Mouse (Mus musculus) thymus, adult 2 months (tissue): ENCODE data around the gene Tipin. TPM values are rescaled to one million over a fixed set of nuclear protein-coding genes. Genes with fewer than 3 reads are reported as not detected.

Experiments used
- DNase-seq: peaks from one replicate; pipeline ENCODE4 v3.0.0; 2021
- H3K27ac ChIP-seq: fragments of 200-500 bp; 2 replicates; pipeline ENCODE4 v1.5.1; 2012; ENCODE audit warnings: low read length, control low read depth; ENCODE audit not compliant: control insufficient read depth, insufficient read depth
- H3K27me3 ChIP-seq: fragments of 200-500 bp; 2 replicates; pipeline ENCODE4 v1.6.1; 2012; ENCODE audit warnings: mild to moderate bottlenecking, low read length, moderate library complexity, mixed read lengths; ENCODE audit not compliant: control insufficient read depth, insufficient read depth
- H3K36me3 ChIP-seq: fragments of 200-500 bp; 2 replicates; pipeline ENCODE4 v1.6.1; 2012; ENCODE audit warnings: mild to moderate bottlenecking, low read length, moderate library complexity; ENCODE audit not compliant: control insufficient read depth, insufficient read depth
- H3K4me1 ChIP-seq: fragments of 200-500 bp; replicated peaks from 2 replicates; pipeline ENCODE4 v1.6.1; 2012; ENCODE audit warnings: low read length; ENCODE audit not compliant: control insufficient read depth, insufficient read depth
- H3K4me3 ChIP-seq: fragments of 200-500 bp; 2 replicates; pipeline ENCODE4 v1.5.1; 2012; ENCODE audit warnings: mild to moderate bottlenecking, low read length, control low read depth, moderate library complexity; ENCODE audit not compliant: control insufficient read depth, insufficient read depth
- CTCF ChIP-seq: fragments of 200-500 bp; IDR thresholded peaks from 2 replicates; pipeline ENCODE4 v1.5.1; 2012; ENCODE audit warnings: mild to moderate bottlenecking, control low read depth, low read length, moderate library complexity, borderline replicate concordance; ENCODE audit not compliant: control insufficient read depth, poor library complexity, insufficient read depth; ENCODE audit errors: extremely low read depth
- POLR2A ChIP-seq: fragments of 200-500 bp; IDR thresholded peaks from 2 replicates; pipeline ENCODE4 v1.6.1; 2012; ENCODE audit warnings: mild to moderate bottlenecking, low read length, control low read depth, moderate library complexity; ENCODE audit not compliant: control insufficient read depth, poor library complexity, insufficient read depth; ENCODE audit errors: extremely low read depth
- WGBS: fragments of 180-500 bp; shearing (Covaris S2); methylation state at CpG from one replicate; pipeline ENCODE4 v1.1.7; 2018; 5-methylcytosine and 5-hydroxymethylcytosine counted together
- polyA plus RNA-seq: library from polyadenylated mRNA; depleted of rRNA; stranded (reverse); fragments of >200 nt; gene quantifications from 2 replicates; pipeline ENCODE4 v1.2.3, GENCODE M21; 2012

Gene Tipin
- polyA plus RNA-seq, 1 experiment, result 16.5 TPM

DNA sequence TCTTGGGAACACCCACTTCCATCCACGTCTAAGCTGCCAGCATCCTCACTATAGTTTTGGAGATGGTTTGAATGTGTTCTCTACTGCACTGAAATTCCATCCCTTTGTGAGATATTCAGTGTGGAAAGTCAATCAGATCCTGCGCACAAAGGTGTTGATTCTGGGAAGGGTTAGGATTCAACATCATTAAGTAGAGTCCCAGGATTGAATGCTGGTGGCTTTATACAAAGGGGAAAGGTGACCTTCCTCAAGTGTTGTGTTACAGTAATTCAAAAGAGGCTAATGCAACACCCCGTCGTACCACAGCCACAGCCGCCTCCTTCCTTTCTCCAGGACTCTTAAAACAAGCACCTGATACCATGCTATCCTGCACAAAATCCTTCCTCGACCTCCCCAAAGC is 54.4 kb downstream of the Tipin start:
- no peaks in the 10 kb centered on the region for H3K27me3 ChIP-seq
- DNase-seq, result no peak
- TF ChIP-seq POLR2A (no peak), CTCF (no peak)
- 97% methylated on average over 6 of the region's 6 CpGs for WGBS
- no peak overlapping the region for H3K27ac ChIP-seq
- peaks cover 4% of the 10 kb centered on the region for H3K4me1 ChIP-seq
- no peaks in the 10 kb centered on the region for H3K36me3 ChIP-seq
- H3K4me3 ChIP-seq, result no peak overlapping the region

DNA sequence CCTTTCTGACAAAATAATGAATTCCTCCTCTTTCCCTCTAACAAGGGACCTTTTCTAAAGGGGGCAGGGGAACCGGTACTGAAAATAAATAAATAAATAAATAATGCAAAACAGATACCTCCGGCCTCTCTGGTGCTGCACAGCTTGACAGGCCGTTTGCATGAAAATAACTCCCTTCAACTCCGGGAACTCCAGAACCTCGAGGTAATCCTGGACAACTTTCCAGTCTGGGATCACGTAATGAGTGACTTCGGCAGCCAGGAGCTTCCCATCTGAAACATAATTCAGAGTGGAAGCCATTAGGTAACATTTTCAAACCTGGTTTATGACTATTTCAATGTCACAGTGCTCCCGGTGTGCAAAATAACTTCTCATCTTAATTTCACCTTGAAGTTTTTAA is 58.0 kb downstream of the Tipin start:
- Histone ChIP-seq H3K4me3 (no peak overlapping the region), H3K4me1 (peaks cover 4% of the 10 kb centered on the region), H3K27ac (no peak overlapping the region), H3K36me3 (no peaks in the 10 kb centered on the region), H3K27me3 (no peaks in the 10 kb centered on the region)
- no peak for DNase-seq
- TF ChIP-seq CTCF (no peak), POLR2A (no peak)
- WGBS, result 84% methylated on average over 8 of the region's 8 CpGs

DNA sequence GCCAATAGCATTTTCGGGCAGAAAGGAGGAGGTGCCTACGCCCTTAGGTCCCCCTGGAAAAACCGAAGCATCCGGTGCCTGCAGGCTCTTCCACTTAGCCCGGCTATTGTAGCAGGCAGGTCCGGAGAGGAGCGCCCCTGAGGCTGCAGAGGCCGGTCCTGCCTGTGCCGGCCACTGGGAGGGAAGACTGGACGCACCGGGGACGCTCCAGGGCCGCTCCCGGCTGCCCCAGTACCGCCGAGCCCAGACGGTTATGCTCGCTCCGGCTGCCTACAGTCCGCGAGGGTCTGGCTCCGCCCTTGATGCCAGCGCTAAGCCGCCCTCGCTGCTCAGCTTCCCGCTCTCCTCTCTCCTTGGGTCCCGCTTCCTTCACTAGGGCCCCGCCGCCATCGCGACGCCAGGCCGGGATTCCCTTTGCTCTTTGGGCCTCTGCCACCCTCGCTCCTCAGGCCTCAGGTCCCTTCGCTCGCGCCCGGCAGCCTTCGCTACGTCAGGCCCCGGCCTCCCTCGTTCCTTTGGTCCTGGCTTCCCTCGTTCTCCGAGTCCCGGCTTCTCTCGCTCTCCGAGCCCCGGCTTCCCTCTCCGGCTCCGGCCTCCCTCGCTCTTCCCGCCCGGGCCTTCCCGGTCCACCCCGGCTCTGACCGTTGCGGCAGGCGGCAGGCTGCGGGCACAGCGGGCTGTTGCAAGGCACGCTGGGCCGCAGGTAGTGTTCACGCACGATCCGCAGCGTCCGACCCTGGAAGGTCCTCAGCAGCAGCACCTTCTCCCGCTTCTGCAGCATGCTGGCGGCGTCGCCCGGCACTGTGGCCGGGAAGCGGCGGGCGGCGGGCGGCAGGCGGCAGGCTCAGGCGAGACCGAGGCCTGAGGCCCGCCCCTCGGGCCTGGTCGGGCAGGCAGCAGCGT is 59.2 kb downstream of the Tipin start:
- Histone ChIP-seq H3K4me3 (peak overlapping the region; percentile 87), H3K4me1 (peaks cover 4% of the 10 kb centered on the region), H3K27me3 (no peaks in the 10 kb centered on the region), H3K27ac (peak overlapping the region; percentile 53), H3K36me3 (no peaks in the 10 kb centered on the region)
- WGBS, result under 1% methylated on average over 85 of the region's 85 CpGs
- DNase-seq, result peak; percentile 64
- TF ChIP-seq POLR2A (peak; percentile 34; the same call in 1 of the 2 replicates), CTCF (0 out of 2 replicates have a peak, but pooled peaks have one; percentile 37)

DNA sequence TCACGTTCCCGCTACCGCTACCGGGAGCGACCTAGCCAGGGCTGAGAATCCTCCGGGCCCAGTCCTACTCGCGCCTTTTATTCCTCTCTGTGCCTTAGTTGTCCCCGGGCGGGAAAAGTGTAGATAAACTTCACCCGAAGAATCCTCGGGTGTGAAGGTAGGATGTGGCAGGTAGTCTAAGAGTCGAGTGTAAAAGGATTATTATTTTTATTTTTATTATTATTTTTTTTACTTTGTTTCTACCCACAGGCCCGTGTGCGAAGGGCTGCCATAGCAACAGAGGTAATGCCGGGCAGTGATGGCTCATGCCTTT is 59.8 kb downstream of the Tipin start, which contains the start of gene Dis3l:
Gene Dis3l (minus strand): TSS at position 35 of the 313 bp plus-strand sequence.
- Histone ChIP-seq H3K36me3 (no peaks in the 10 kb centered on the region), H3K27me3 (no peaks in the 10 kb centered on the region), H3K27ac (peak within 1 kb of the TSS; percentile 53), H3K4me3 (peak within 1 kb of the TSS; percentile 87), H3K4me1 (peaks cover 4% of the 10 kb centered on the region)
- 5% methylated on average over 16 of the region's 16 CpGs for whole genome bisulfite sequencing
- TF ChIP-seq POLR2A (no peak), CTCF (no peak)
- no peak for DNase-seq

DNA sequence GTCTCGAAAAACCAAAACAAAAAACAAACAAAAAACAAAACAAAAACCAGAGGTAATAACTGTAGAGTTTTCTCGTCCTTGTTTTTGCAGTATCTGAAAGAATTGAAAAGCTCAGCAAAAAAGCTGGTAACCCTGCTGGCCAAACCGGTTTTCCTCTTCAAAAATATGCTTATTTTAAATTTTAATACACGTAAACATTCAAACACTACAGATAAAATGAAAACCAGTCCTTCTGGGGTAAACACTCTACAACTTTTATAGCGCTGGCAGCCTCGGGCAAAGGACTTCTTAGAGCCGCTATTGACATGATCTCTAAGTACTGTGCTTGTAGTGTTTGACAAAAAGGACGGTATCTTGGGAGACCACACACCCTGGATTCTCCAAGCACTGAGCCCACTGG is 60.3 kb downstream of the Tipin start:
- H3K27ac ChIP-seq, result no peak overlapping the region
- H3K4me3 ChIP-seq, result no peak overlapping the region
- no peaks in the 10 kb centered on the region for H3K36me3 ChIP-seq
- TF ChIP-seq POLR2A (no peak), CTCF (no peak)
- WGBS, result 90% methylated on average over 8 of the region's 8 CpGs
- DNase-seq, result no peak
- peaks cover 4% of the 10 kb centered on the region for H3K4me1 ChIP-seq
- H3K27me3 ChIP-seq, result no peaks in the 10 kb centered on the region

DNA sequence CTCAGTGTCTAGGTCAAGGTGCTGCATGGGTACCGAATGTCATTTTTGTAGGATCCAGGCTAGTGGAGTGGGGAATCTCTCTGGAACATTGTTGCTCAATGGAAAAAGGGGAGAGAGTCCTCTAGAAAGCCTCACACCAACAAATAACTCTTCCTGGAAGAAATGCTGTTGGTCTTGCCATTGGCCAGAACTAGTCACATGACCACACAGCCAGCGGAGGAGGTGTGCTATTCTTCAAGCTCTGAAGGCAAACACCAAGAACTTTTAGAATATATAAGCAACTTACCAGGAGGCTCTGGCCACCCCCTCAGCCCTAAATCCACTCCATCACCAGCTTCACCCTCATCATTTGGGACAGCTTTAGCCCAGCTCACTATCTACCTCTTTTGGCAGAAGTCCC is 62.3 kb downstream of the Tipin start:
- Histone ChIP-seq H3K4me3 (no peak overlapping the region), H3K27me3 (no peaks in the 10 kb centered on the region), H3K27ac (no peak overlapping the region), H3K36me3 (no peaks in the 10 kb centered on the region), H3K4me1 (peaks cover 4% of the 10 kb centered on the region)
- 96% methylated on average over 2 of the region's 2 CpGs for WGBS
- DNase-seq, result no peak
- TF ChIP-seq POLR2A (no peak), CTCF (no peak)
